ENCODE assay signal across 8 mouse cellular contexts in the genomic region with DNA sequence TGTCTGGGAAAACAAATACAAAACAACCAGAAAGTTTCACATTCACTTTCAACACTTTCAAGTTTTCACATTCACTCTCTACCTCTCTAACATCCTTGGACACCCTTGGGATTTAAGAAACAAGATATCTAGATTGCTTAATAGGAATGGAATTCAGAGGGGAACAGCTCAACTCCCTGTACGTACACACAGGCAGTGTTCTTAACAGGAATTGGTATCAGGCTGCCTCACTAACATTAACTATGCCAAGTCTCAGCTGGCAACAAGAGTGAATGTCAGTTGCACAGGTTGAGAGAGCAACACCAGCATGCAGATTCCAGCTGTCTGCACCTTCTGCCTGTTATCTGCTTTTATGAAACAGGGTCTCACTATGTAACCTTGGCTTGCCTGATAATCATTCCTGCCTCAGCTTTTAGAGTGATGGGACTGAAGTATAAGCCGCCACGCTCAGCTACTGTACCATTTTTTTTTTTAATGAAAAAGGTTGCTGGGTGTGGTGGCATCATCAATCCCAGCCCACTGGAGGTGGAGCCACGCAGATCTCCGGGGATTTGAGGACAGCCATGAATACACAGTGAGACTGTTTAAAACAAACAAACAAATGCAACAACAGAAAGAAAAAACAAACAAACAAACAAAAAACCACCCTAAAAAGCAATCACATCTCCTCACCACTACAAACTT. TPM values are rescaled to one million over a fixed set of nuclear protein-coding genes. Genes with fewer than 3 reads are reported as not detected.
DNase-seq lines count a peak whose midpoint lies in the region; ATAC-seq and TF ChIP-seq lines count a peak whose summit lies in the region.

No protein-coding gene starts in this region.

- peak overlapping the region; percentile 68; the same call in 1 of the 2 replicates for H3K4me3 ChIP-seq in kidney, embryonic 15.5 days (replicated peaks)
- H3K4me3 ChIP-seq in forebrain, embryonic 13.5 days: peak overlapping the region; percentile 88
- peak overlapping the region in 1 of 2 experiments; percentile 97; a peak in 2 of 4 replicates for H3K4me3 ChIP-seq in liver, embryonic 14.5 days (ENCODE audit: insufficient read depth in 1 of 2, low read depth in 2 of 2, low read length in 2 of 2)

- no peaks in the 10 kb centered on the region for H3K9me3 ChIP-seq in kidney, embryonic 15.5 days (replicated peaks)
- H3K9me3 ChIP-seq in forebrain, embryonic 13.5 days (replicated peaks): no peaks in the 10 kb centered on the region
- no peaks in the 10 kb centered on the region for H3K9me3 ChIP-seq in liver, embryonic 14.5 days (ENCODE audit: control insufficient read depth, low read length)

- H3K4me2 ChIP-seq in kidney, embryonic 15.5 days: peak overlapping the region; percentile 88
- peak overlapping the region; percentile 86 for H3K4me2 ChIP-seq in forebrain, embryonic 13.5 days
- peak overlapping the region; percentile 100 for H3K4me2 ChIP-seq in liver, embryonic 14.5 days (ENCODE audit: low read depth)

- no peak for DNase-seq in kidney, adult 8-10 months
- peak; percentile 20 for DNase-seq in Muller cell, postnatal 12 days (ENCODE audit: inconsistent ontology term)
- no peak for DNase-seq in liver, embryonic 14.5 days (ENCODE audit: low read depth in 3 of 3, low spot score in 3 of 3)
- no peak for DNase-seq in gastrocnemius, postnatal 36 days
- no peak for DNase-seq in embryo, embryonic 10 days (ENCODE audit: low spot score)

- no peaks in the 10 kb centered on the region for H3K27me3 ChIP-seq in kidney, embryonic 15.5 days
- H3K27me3 ChIP-seq in forebrain, embryonic 13.5 days: no peaks in the 10 kb centered on the region
- H3K27me3 ChIP-seq in liver, embryonic 14.5 days (ENCODE audit: control insufficient read depth, insufficient read depth, low read length): no peaks in the 10 kb centered on the region

- intact Hi-C loops in gastrocnemius, postnatal 36 days (cut with DNase I): loop anchor here (5.0 kb wide), 2 partner anchors 42 to 62 kb away; a partner anchor contains a TSS

- no peak for ATAC-seq in kidney, embryonic 15.5 days (replicated peaks; ENCODE audit: low FRiP score)
- ATAC-seq in forebrain, embryonic 13.5 days: no peak
- ATAC-seq in liver, embryonic 14.5 days (ENCODE audit: insufficient read depth): no peak
- ATAC-seq in inflammation-experienced regulatory T-cells, adult 6 months: no peak

- WGBS in kidney, embryonic 15.5 days: 70% methylated on average over 5 of the region's 5 CpGs
- WGBS in forebrain, embryonic 13.5 days: 65% methylated on average over 5 of the region's 5 CpGs
- 25% methylated on average over 5 of the region's 5 CpGs for WGBS in liver, embryonic 14.5 days (ENCODE audit: insufficient replicate concordance)

- no peak for TF ChIP-seq CTCF in liver, embryonic 14.5 days (IDR thresholded peaks at IDR 0.05; ENCODE audit: low read depth)

- no peak overlapping the region for H3K9ac ChIP-seq in kidney, embryonic 15.5 days
- H3K9ac ChIP-seq in forebrain, embryonic 13.5 days: no peak overlapping the region
- H3K9ac ChIP-seq in liver, embryonic 14.5 days (replicated peaks): peak overlapping the region; percentile 37

- peaks cover 20% of the 10 kb centered on the region for H3K36me3 ChIP-seq in kidney, embryonic 15.5 days
- H3K36me3 ChIP-seq in forebrain, embryonic 13.5 days (ENCODE audit: poor library complexity, severe bottlenecking): peaks cover 20% of the 10 kb centered on the region
- H3K36me3 ChIP-seq in liver, embryonic 14.5 days (replicated peaks; ENCODE audit: control insufficient read depth, insufficient read depth, low read depth): peaks cover 10% of the 10 kb centered on the region

- no peak for TF ChIP-seq EP300 in liver, embryonic 14.5 days (IDR thresholded peaks at IDR 0.05; ENCODE audit: low read depth)

- no peak overlapping the region for H3K27ac ChIP-seq in kidney, embryonic 15.5 days
- H3K27ac ChIP-seq in forebrain, embryonic 13.5 days: no peak overlapping the region
- no peak overlapping the region for H3K27ac ChIP-seq in liver, embryonic 14.5 days

- H3K4me1 ChIP-seq in kidney, embryonic 15.5 days: peaks cover 25% of the 10 kb centered on the region
- peaks cover 39% of the 10 kb centered on the region for H3K4me1 ChIP-seq in forebrain, embryonic 13.5 days
- H3K4me1 ChIP-seq in liver, embryonic 14.5 days (replicated peaks; ENCODE audit: control insufficient read depth in 2 of 2, insufficient read depth in 2 of 2, low read length in 1 of 2): peaks cover 10 to 21% of the 10 kb centered on the region in 2 experiments

RNA-seq across cellular contexts. Expression of a gene that starts 4.4 kb away (rescaled TPM):
- polyA plus RNA-seq in kidney, embryonic 15.5 days (2015; fragmentation: Nextera tagmentation; extraction: Ambion mirVana): 106 and 109 TPM in 2 replicates
- 77.2 and 80.1 TPM in 2 replicates for polyA plus RNA-seq in forebrain, embryonic 13.5 days (2015; fragmentation: Nextera tagmentation; extraction: Ambion mirVana)
- 21.9 and 30.3 TPM in 2 replicates for polyA plus RNA-seq in liver, embryonic 14.5 days (2012; rRNA removed)
- polyA plus RNA-seq in liver, embryonic 14.5 days (2014; fragmentation: Nextera tagmentation; extraction: Ambion mirVana): 58.2 and 61.4 TPM in 2 replicates
- polyA plus RNA-seq in inflammation-experienced regulatory T-cells, adult 6 months (2017; shearing (Covaris generic)): 100 to 1,000 TPM; 222 to 245 (median 230) TPM
- 10 to 100 TPM; 59.1 to 60.7 TPM for total RNA-seq in gastrocnemius, postnatal 36 days (2021)

RNA-seq across cellular contexts. Expression of a gene that starts 42.6 kb away (rescaled TPM):
- 48.2 and 48.4 TPM in 2 replicates for polyA plus RNA-seq in kidney, embryonic 15.5 days (2015; fragmentation: Nextera tagmentation; extraction: Ambion mirVana)
- 43.0 and 43.1 TPM in 2 replicates for polyA plus RNA-seq in forebrain, embryonic 13.5 days (2015; fragmentation: Nextera tagmentation; extraction: Ambion mirVana)
- 23.1 and 31.0 TPM in 2 replicates for polyA plus RNA-seq in liver, embryonic 14.5 days (2012; rRNA removed)
- polyA plus RNA-seq in liver, embryonic 14.5 days (2014; fragmentation: Nextera tagmentation; extraction: Ambion mirVana): 56.0 and 58.7 TPM in 2 replicates
- 10 to 100 TPM in 1 of 3 experiments, 1 to 10 TPM in 2; 2.8 to 46.9 (median 4.5) TPM for polyA plus RNA-seq in inflammation-experienced regulatory T-cells, adult 6 months (2017; shearing (Covaris generic))
- under 1 TPM; 0.30 to 0.38 TPM for total RNA-seq in gastrocnemius, postnatal 36 days (2021)

RNA-seq across cellular contexts. Expression of a gene that starts 42.9 kb away (rescaled TPM):
- polyA plus RNA-seq in kidney, embryonic 15.5 days (2015; fragmentation: Nextera tagmentation; extraction: Ambion mirVana): 165 and 178 TPM in 2 replicates
- polyA plus RNA-seq in forebrain, embryonic 13.5 days (2015; fragmentation: Nextera tagmentation; extraction: Ambion mirVana): 136 and 145 TPM in 2 replicates
- polyA plus RNA-seq in liver, embryonic 14.5 days (2012; rRNA removed): 21.0 and 29.2 TPM in 2 replicates
- 79.6 and 82.8 TPM in 2 replicates for polyA plus RNA-seq in liver, embryonic 14.5 days (2014; fragmentation: Nextera tagmentation; extraction: Ambion mirVana)
- 10 to 100 TPM; 39.3 to 75.1 (median 40.0) TPM for polyA plus RNA-seq in inflammation-experienced regulatory T-cells, adult 6 months (2017; shearing (Covaris generic))
- total RNA-seq in gastrocnemius, postnatal 36 days (2021): 10 to 100 TPM in 1 of 2 experiments, 1 to 10 TPM in 1; 8.3 to 13.7 TPM
